Mouse (Mus musculus): ENCODE data around the gene Tsen54. TPM values are rescaled to one million over a fixed set of nuclear protein-coding genes. Genes with fewer than 3 reads are reported as not detected.

Gene Tsen54
- polyA plus RNA-seq, 1 experiment = not detected

DNA sequence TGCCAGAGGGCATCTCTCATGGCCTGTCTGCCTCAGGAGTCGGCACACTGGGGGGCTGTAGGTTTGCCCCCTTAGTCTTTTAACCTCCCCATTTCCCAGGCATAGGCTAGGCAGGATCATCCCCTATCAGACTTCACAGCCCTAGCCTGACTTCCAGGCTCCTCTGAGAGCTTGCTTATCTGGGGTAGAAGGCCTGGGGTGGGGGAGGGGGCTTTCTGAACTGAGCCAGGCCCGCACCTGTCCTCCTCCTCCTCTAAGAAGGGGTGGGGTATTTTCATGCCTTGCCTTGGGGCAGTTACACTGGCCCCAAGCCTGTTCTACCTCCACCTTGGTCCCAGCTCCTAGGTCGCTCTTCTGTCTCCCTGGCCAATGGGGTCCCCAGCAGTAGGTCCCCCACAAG, 17.0 kb downstream of the Tsen54 start:
- Histone ChIP-seq H3K4me3 (ENCODE audit: insufficient read depth, low read depth, low read length) (no peak overlapping the region), H3K4me1 (ENCODE audit: control insufficient read depth, insufficient read depth, low read length) (peaks cover 2% of the 10 kb centered on the region; the same call in 1 of the 2 replicates), H3K27ac (ENCODE audit: insufficient read depth, low read depth, low read length) (no peak overlapping the region)
- no peak for TF ChIP-seq CTCF (IDR thresholded peaks at IDR 0.05; ENCODE audit: insufficient read depth, low read depth, low read length)
- TF ChIP-seq POLR2A (IDR thresholded peaks at IDR 0.05; ENCODE audit: insufficient read depth, low read depth, low read length) = no peak
- 63% methylated on average over 3 of the region's 3 CpGs for WGBS

DNA sequence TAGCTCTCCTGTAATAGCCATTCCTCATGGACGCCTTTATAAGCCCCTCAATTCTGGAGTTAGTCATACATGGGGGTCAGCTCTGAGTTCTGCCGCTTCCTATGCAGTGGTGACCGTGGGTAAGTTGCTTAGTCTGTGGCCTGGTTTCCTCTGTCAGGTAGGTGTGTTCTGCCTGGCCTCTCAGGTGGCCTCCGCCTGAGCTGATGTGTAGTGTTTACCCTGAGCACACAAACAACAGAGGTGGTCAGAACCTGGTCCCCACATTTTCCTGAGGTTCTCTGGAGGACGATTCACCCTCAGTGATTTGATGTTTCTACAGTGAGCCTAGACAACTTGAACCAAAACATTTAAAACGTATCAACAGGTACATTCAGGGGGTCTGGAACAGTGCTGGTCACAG, 17.5 kb downstream of the Tsen54 start:
- Histone ChIP-seq H3K27ac (ENCODE audit: insufficient read depth, low read depth, low read length) (no peak overlapping the region), H3K4me3 (ENCODE audit: insufficient read depth, low read depth, low read length) (no peak overlapping the region), H3K4me1 (ENCODE audit: control insufficient read depth, insufficient read depth, low read length) (peaks cover 2% of the 10 kb centered on the region; the same call in 1 of the 2 replicates)
- WGBS = 86% methylated on average over 6 of the region's 6 CpGs
- TF ChIP-seq POLR2A (IDR thresholded peaks at IDR 0.05; ENCODE audit: insufficient read depth, low read depth, low read length) = no peak
- no peak for TF ChIP-seq CTCF (IDR thresholded peaks at IDR 0.05; ENCODE audit: insufficient read depth, low read depth, low read length)

DNA sequence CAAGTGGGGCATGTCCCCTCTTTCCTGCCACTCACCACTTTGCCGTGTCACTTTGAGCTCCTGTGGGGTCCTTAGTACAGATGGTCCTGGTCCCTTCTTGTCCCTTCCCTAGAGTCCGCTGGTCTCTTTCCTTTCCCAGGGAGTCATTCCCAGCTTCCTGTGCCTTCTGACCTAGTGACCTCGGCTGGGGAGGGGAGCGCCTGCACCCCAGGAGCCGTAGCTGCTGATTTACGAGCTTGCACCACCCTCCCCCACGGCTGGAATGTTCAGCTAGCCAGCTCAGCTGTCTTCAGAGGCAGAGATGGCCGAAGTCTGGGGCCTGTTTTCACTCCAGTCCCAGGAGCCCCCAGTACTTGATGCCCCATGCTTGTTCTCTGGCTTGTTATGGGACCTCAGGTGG, 18.0 kb downstream of the Tsen54 start:
- TF ChIP-seq CTCF (IDR thresholded peaks at IDR 0.05; ENCODE audit: insufficient read depth, low read depth, low read length) (no peak), POLR2A (IDR thresholded peaks at IDR 0.05; ENCODE audit: insufficient read depth, low read depth, low read length) (no peak)
- WGBS = 52% methylated on average over 8 of the region's 8 CpGs

DNA sequence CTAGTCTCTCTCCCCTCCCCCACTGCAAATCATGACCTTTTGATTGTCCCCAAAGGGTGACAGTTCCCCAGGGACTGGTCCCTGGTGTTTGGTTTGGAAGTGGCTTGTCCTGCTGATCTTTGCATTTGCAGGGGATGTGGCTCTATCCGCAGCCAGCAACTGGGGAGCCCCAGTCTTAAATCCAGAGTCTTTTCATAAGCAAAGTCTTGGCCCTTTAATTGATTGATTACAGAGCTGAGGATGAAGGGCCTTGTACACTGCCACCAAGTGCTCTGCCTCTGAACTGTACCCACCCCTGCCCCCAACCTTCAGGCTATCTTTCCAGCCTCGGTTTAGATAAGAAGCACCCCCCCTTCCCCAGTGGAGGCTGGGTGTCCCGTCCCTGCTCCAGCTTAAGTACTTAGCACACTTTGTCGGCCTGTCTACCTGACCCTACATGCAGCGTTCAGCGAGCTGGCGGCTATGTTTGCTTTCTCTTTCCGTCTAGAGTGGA, 18.5 kb downstream of the Tsen54 start:
- Histone ChIP-seq H3K4me1 (ENCODE audit: control insufficient read depth, insufficient read depth, low read length) (peaks cover 2% of the 10 kb centered on the region; the same call in 1 of the 2 replicates), H3K4me3 (ENCODE audit: insufficient read depth, low read depth, low read length) (no peak overlapping the region), H3K27ac (ENCODE audit: insufficient read depth, low read depth, low read length) (no peak overlapping the region)
- TF ChIP-seq POLR2A (IDR thresholded peaks at IDR 0.05; ENCODE audit: insufficient read depth, low read depth, low read length) = no peak
- TF ChIP-seq CTCF (IDR thresholded peaks at IDR 0.05; ENCODE audit: insufficient read depth, low read depth, low read length) = no peak
- WGBS = 63% methylated on average over 8 of the region's 8 CpGs

More for the DNA sequence above, 18.0 kb downstream of the Tsen54 start:
- no peak overlapping the region for H3K27ac ChIP-seq (ENCODE audit: insufficient read depth, low read depth, low read length)
- H3K4me1 ChIP-seq (ENCODE audit: control insufficient read depth, insufficient read depth, low read length) = peaks cover 2% of the 10 kb centered on the region; the same call in 1 of the 2 replicates
- no peak overlapping the region for H3K4me3 ChIP-seq (ENCODE audit: insufficient read depth, low read depth, low read length)

DNA sequence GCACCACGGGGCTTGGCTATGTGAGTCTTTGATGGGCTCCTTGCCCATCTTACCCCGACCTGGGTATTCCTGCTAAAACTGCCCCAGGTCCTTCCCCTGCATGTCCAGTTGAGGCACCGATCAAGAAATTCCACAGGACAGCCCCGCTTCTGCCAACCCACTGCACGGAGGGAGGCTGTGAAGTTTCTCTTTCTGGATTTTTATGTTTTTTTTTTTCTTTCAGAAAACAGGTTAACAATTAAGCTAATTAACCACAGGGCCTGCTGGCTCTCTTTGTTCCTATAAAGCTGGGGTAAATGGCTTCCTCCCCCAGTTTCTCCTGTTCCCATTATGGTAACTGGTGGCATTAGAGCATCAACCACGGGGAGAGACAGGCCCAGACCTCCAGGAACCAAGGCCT, 19.5 kb downstream of the Tsen54 start:
- peaks cover 2% of the 10 kb centered on the region; the same call in 1 of the 2 replicates for H3K4me1 ChIP-seq (ENCODE audit: control insufficient read depth, insufficient read depth, low read length)
- no peak overlapping the region for H3K27ac ChIP-seq (ENCODE audit: insufficient read depth, low read depth, low read length)
- WGBS = 74% methylated on average over 6 of the region's 6 CpGs
- H3K4me3 ChIP-seq (ENCODE audit: insufficient read depth, low read depth, low read length) = no peak overlapping the region
- no peak for TF ChIP-seq POLR2A (IDR thresholded peaks at IDR 0.05; ENCODE audit: insufficient read depth, low read depth, low read length)
- TF ChIP-seq CTCF (IDR thresholded peaks at IDR 0.05; ENCODE audit: insufficient read depth, low read depth, low read length) = no peak

DNA sequence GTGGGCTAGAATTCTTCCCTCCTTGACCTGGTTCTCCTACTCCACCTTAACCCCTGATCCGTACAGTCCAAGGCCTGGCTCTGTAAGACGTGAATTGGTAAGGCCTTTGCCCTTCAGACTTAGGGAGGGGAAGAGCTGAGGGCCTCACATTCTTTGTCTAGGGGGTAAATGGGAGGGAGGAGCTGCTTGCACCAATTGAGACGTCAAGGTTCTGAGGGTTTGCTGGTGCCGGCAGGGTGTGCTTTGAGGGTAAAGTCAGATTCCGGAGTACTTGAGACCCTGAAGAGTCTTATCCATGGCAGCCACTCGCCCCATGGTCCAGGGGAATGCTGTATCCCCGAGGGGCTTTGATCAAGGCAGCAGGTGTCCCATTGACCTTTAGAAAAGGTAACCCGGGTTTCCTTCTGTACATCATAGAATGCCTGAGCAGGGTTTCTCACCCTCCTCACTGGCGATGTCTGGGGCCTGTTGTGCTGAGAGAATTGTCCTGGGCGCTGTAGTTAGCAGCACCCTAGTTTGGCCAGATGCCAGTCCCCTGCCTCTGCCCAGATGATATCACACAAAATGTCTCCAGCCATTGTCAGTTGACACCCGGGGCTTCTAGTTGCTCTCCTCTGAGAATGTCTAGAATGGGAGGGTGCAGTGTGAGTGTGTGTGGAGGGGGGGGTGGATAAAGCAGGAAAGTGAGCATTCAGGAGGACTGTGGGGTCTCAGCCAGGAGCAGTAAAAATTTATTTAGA, 22.3 kb downstream of the Tsen54 start:
- Histone ChIP-seq H3K4me3 (ENCODE audit: insufficient read depth, low read depth, low read length) (no peak overlapping the region), H3K4me1 (ENCODE audit: control insufficient read depth, insufficient read depth, low read length) (peaks cover 2% of the 10 kb centered on the region; the same call in 1 of the 2 replicates), H3K27ac (ENCODE audit: insufficient read depth, low read depth, low read length) (no peak overlapping the region)
- TF ChIP-seq CTCF (IDR thresholded peaks at IDR 0.05; ENCODE audit: insufficient read depth, low read depth, low read length) = no peak
- 62% methylated on average over 11 of the region's 11 CpGs for WGBS

DNA sequence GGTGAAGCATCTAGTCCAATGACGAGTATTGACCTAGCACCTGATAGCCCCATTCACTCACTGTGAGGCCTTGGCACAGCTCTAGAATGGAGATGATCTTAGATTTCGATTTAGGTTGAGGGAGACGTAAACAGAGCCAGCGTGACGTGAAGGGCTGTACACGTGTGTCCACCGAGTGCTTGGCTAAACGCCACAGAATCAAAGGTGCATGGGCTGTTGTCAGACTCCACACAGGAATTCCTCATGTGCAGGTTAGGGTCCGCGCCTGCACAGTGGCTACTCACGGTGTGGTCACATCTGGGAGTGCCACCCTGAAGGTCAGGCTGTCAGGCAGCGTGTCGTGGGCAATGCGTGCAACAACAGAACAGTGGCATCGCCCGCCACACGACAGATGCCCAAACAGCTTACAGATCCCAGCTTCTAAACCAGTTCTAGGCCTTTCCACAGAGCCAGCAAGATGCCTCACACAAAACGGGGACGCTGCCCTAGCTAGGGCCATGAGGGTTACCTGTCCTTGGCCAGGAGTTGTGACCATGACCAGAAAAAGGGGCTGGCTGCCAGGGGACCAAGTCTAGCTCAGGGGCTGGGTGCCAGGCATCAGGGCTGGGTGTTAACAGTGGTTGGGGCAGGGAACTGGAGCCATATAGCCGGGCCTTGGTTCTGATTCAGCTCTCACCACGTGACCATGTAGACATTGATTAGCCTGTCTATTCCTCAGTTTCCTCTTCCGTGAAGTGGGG, 23.3 kb downstream of the Tsen54 start:
- Histone ChIP-seq H3K4me1 (ENCODE audit: control insufficient read depth, insufficient read depth, low read length) (peaks cover 2% of the 10 kb centered on the region; the same call in 1 of the 2 replicates), H3K27ac (ENCODE audit: insufficient read depth, low read depth, low read length) (no peak overlapping the region), H3K4me3 (ENCODE audit: insufficient read depth, low read depth, low read length) (no peak overlapping the region)
- TF ChIP-seq CTCF (IDR thresholded peaks at IDR 0.05; ENCODE audit: insufficient read depth, low read depth, low read length) (no peak), POLR2A (IDR thresholded peaks at IDR 0.05; ENCODE audit: insufficient read depth, low read depth, low read length) (no peak)
- 97% methylated on average over 22 of the region's 22 CpGs for WGBS

DNA sequence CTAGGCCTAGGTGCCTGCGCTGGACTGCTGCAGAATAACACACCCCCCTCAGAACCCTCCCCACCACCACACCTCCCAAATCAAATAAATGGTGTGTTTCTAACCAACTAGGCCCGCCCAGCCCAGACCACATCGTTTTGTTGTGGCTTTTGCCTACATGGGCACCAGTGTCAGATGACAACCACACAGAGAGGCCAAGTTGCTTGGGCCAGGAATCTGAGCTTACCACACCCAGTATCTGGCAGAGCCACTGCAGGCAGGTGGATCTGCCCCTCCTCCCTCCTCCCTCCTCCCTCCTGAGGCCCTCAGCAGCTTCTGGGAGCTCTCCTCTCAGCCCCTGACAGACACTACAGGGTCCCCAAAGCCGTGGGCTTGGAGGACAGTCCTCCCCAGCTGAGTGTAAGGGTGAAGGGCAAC, 24.4 kb downstream of the Tsen54 start:
- TF ChIP-seq POLR2A (IDR thresholded peaks at IDR 0.05; ENCODE audit: insufficient read depth, low read depth, low read length) (no peak), CTCF (IDR thresholded peaks at IDR 0.05; ENCODE audit: insufficient read depth, low read depth, low read length) (no peak)
- H3K27ac ChIP-seq (ENCODE audit: insufficient read depth, low read depth, low read length) = no peak overlapping the region
- no peak overlapping the region for H3K4me3 ChIP-seq (ENCODE audit: insufficient read depth, low read depth, low read length)
- 71% methylated on average over 4 of the region's 4 CpGs for WGBS
- H3K4me1 ChIP-seq (ENCODE audit: control insufficient read depth, insufficient read depth, low read length) = peaks cover 2% of the 10 kb centered on the region; the same call in 1 of the 2 replicates

DNA sequence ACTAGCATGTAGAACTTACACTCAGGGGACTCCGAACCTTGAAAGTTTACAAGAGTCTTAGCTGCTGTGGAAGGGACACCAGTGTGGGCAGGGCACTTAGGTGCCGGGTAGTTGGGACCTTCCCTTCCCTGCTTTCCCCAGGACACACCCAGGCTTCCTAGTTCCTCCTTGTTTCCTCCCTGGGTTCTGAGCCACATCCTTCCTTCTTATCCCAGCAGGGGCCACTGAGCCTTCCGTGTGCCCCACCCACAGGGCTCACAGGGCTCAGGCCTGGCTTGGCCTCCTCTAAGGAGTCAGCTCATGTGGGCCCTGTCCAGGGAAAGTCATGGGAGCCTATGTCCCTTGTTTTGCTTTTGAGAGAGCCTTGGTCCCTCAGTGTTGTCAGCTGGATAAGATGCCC, 25.2 kb downstream of the Tsen54 start:
- Histone ChIP-seq H3K4me3 (ENCODE audit: insufficient read depth, low read depth, low read length) (no peak overlapping the region), H3K4me1 (ENCODE audit: control insufficient read depth, insufficient read depth, low read length) (no peaks in the 10 kb centered on the region), H3K27ac (ENCODE audit: insufficient read depth, low read depth, low read length) (no peak overlapping the region)
- TF ChIP-seq POLR2A (IDR thresholded peaks at IDR 0.05; ENCODE audit: insufficient read depth, low read depth, low read length) (no peak), CTCF (IDR thresholded peaks at IDR 0.05; ENCODE audit: insufficient read depth, low read depth, low read length) (no peak)
- WGBS = 79% methylated on average over 3 of the region's 3 CpGs

Measured in olfactory bulb, adult 2 months (tissue).